Mouse (Mus musculus) intestine, embryonic 16.5 days (tissue): ENCODE data around the gene Olfr1420. TPM values are rescaled to one million over a fixed set of nuclear protein-coding genes. Genes with fewer than 3 reads are reported as not detected.
"Not testable (repeated sequence)": the region's sequence is repeated elsewhere in the genome, so short reads cannot be mapped to it uniquely, and the experiment has no call there.

Experiments used
- ATAC-seq: fragments of 200-750 bp; cut with Nextera tagmentation; 2 replicates; pipeline ENCODE4 v1.8.0; 2017; ENCODE audit warnings: moderate TSS enrichment, moderate library complexity
- H3K27ac ChIP-seq: fragments of 300-500 bp; sonication (generic); 2 replicates; pipeline ENCODE4 v1.5.1; 2014; ENCODE audit warnings: mild to moderate bottlenecking, low read length
- H3K27me3 ChIP-seq: fragments of 300-500 bp; sonication (generic); replicated peaks from 2 replicates; pipeline ENCODE4 v1.6.1; 2014; ENCODE audit warnings: low read length, control low read depth, mixed read lengths; ENCODE audit not compliant: control insufficient read depth, insufficient read depth
- H3K36me3 ChIP-seq: fragments of 300-500 bp; sonication (generic); 2 replicates; pipeline ENCODE4 v1.6.1; 2014; ENCODE audit warnings: low read length, control low read depth; ENCODE audit not compliant: control insufficient read depth, insufficient read depth
- H3K4me1 ChIP-seq: fragments of 300-500 bp; sonication (generic); 2 replicates; pipeline ENCODE4 v1.6.1; 2014; ENCODE audit warnings: low read length, control low read depth, mixed read lengths; ENCODE audit not compliant: control insufficient read depth, insufficient read depth
- H3K4me2 ChIP-seq: fragments of 300-500 bp; sonication (generic); 2 replicates; pipeline ENCODE4 v1.6.1; 2014; ENCODE audit warnings: low read depth, low read length, control low read depth
- H3K4me3 ChIP-seq: fragments of 300-500 bp; sonication (generic); 2 replicates; pipeline ENCODE4 v1.5.1; 2014; ENCODE audit warnings: mild to moderate bottlenecking, low read length
- H3K9ac ChIP-seq: fragments of 300-500 bp; sonication (generic); 2 replicates; pipeline ENCODE4 v1.6.1; 2014; ENCODE audit warnings: low read depth, low read length
- H3K9me3 ChIP-seq: fragments of 300-500 bp; sonication (generic); 2 replicates; pipeline ENCODE4 v1.6.1; 2016; ENCODE audit warnings: low read length, control low read depth; ENCODE audit not compliant: control insufficient read depth
- WGBS: fragments of 180-500 bp; shearing (Covaris S2); extraction: QIAGEN DNeasy Blood & Tissue Kit; methylation state at CpG from one replicate; pipeline ENCODE4 v1.1.7; 2014; 5-methylcytosine and 5-hydroxymethylcytosine counted together
- polyA plus RNA-seq: library from polyadenylated mRNA; unstranded; fragments of >200 nt; fragmentation: Nextera tagmentation; extraction: Ambion mirVana; gene quantifications from 2 replicates; pipeline ENCODE4 v1.2.1, GENCODE M21; 2015

Gene Olfr1420
- polyA plus RNA-seq, 1 experiment from 2014 or later: not detected

DNA sequence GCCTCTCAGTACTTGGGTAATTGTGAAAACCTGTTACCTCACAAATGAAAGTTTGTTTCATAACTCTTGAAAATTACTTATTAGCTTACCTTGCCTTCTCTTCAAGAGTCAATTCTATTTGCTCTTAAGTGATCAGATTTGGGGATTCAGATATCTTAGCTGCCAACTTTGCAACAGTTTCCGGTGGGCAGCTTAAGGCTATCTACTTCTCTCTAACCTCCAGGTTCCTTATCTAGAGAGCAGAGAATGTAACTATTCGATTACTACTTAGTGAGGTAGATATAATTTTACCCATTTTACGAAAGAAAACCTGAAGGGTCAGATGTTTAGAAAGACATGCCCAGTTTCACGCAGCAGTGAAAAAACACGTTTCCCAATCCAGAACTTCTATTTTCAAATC is 24.7 kb downstream of the Olfr1420 start:
- no peaks in the 10 kb centered on the region for H3K9me3 ChIP-seq
- no peak for ATAC-seq
- H3K27me3 ChIP-seq: no peaks in the 10 kb centered on the region
- H3K27ac ChIP-seq: no peak overlapping the region
- H3K4me1 ChIP-seq: peaks cover 9% of the 10 kb centered on the region; the same call in 1 of the 2 replicates
- WGBS: 89% methylated on average over 5 of the region's 5 CpGs
- H3K9ac ChIP-seq: peak overlapping the region; percentile 80; the same call in 1 of the 2 replicates
- H3K36me3 ChIP-seq: no peaks in the 10 kb centered on the region
- peak overlapping the region; percentile 68 for H3K4me2 ChIP-seq
- peak overlapping the region; percentile 69 for H3K4me3 ChIP-seq

DNA sequence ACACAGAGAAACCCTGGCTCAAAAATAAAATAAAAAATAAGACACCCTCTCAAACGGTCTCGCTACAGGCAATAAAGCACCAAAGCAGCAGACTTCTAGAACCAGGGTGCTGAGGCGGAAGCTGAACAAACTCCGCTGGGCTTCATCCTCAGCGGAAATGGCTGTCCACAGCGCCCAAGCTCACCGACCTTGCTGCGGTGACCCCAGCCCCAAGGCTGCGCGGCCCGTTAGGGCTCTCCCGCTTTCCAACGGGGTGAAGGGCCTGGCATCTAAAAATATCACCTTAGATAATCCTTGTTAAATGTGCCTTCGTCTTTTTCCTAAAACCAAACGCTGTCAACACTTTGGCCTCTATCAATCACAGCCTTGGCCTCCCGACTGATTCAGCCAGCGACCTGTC is 25.2 kb downstream of the Olfr1420 start:
- H3K9me3 ChIP-seq: no peaks in the 10 kb centered on the region
- peak; percentile 52 for ATAC-seq
- peak overlapping the region; percentile 69 for H3K4me3 ChIP-seq
- peak overlapping the region; percentile 80 for H3K27ac ChIP-seq
- H3K9ac ChIP-seq: peak overlapping the region; percentile 80
- peaks cover 9% of the 10 kb centered on the region; the same call in 1 of the 2 replicates for H3K4me1 ChIP-seq
- peak overlapping the region; percentile 68 for H3K4me2 ChIP-seq
- no peaks in the 10 kb centered on the region for H3K27me3 ChIP-seq
- no peaks in the 10 kb centered on the region for H3K36me3 ChIP-seq
- WGBS: 2% methylated on average over 17 of the region's 17 CpGs

DNA sequence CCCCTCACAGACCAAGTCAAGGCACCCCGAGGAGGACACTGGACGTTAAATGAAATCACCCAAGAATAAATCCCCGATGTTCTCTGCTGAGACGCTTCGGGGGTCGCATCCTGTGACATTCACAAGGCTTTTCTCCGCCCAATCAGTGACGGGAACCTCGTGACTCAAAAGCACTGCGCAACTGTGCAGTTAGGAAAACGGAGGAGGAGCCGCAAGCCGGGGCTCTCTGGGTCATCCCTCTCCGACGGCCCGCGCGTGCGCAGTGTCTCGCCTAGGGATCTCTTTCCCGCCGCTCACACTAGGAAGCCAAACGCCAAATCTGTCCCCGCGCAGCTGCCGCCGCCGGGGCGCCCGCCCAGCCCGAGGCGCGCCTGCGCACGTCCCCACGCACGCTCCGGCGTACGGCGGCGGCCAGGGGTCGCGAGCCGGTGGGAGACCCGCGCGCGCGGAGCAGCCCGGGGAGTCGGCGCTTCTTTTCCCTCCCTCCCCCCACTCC is 25.7 kb downstream of the Olfr1420 start, which contains the start of gene Patl1:
TSS of gene Patl1 (plus strand) at position 363 of the 496 bp plus-strand sequence.
- no peaks in the 10 kb centered on the region for H3K36me3 ChIP-seq
- peak within 1 kb of the TSS; percentile 69 for H3K4me3 ChIP-seq
- under 1% methylated on average over 53 of the region's 53 CpGs for WGBS
- peak within 1 kb of the TSS; percentile 82 for H3K9ac ChIP-seq
- H3K27ac ChIP-seq: peak within 1 kb of the TSS; percentile 88
- ATAC-seq: peak; percentile 98
- H3K4me2 ChIP-seq: peak within 1 kb of the TSS; percentile 75
- H3K4me1 ChIP-seq: peaks cover 9% of the 10 kb centered on the region; the same call in 1 of the 2 replicates
- no peaks in the 10 kb centered on the region for H3K27me3 ChIP-seq
- no peaks in the 10 kb centered on the region for H3K9me3 ChIP-seq

DNA sequence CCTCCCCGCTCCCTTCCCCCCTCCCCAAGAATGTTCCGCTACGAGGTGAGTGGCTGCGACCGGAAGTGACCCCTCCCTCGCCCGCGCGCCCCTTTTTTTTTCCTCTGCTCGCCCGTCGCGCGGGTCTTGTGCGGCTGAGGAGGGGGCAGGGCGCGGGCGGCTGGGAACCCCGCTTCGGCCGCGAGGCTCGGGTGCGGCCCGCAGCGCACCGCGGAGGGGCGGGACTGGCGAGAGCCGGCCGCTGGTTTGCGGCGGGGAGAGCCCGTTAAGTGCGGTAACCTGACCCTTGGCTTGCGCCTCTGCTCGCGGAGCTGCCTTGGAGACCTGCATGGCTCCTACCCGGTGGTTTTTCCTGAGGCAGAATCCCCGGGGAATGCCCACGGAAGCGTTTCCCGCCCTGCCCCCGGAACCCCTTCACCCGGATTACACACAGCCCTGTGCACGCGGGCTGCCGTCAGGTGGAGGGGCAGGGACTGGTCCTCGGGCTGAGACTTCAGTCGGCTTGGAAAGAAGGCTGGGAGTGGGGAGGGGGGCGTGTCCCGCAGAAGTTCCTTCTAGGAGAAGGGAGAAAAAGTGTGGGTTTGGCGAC is 26.3 kb downstream of the Olfr1420 start:
- Histone ChIP-seq H3K27ac (peak overlapping the region; percentile 88), H3K4me2 (peak overlapping the region; percentile 75), H3K27me3 (no peaks in the 10 kb centered on the region), H3K9me3 (no peaks in the 10 kb centered on the region), H3K4me3 (peak overlapping the region; percentile 69), H3K4me1 (peaks cover 9% of the 10 kb centered on the region; the same call in 1 of the 2 replicates), H3K9ac (peak overlapping the region; percentile 82), H3K36me3 (peaks cover 2% of the 10 kb centered on the region; the same call in 1 of the 2 replicates)
- under 1% methylated on average over 36 of the region's 54 CpGs for WGBS
- peak; percentile 66 for ATAC-seq

DNA sequence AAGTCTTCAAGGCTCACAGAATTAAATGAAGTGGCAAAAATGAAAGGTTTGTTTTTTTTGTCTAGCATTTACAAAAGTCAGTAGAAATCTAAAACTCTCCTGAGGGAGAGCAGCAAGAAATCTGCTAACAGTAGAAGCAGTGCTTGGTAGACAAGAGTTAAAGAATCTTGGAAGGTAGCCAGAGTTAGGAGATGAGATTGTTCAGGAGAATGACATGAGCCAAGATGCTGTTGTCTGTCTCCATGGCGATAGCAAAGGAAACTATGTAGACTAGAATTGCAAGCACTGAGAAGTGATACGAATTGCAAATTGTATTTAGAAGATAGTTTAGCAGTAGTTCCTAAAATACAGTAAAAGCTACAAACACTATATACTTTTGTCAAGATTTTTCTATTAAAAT is 29.4 kb downstream of the Olfr1420 start:
- Histone ChIP-seq H3K9me3 (no peaks in the 10 kb centered on the region), H3K4me2 (no peak overlapping the region), H3K4me3 (no peak overlapping the region), H3K4me1 (peaks cover 9% of the 10 kb centered on the region; the same call in 1 of the 2 replicates), H3K27me3 (no peaks in the 10 kb centered on the region), H3K27ac (no peak overlapping the region), H3K9ac (no peak overlapping the region), H3K36me3 (peaks cover 5% of the 10 kb centered on the region; the same call in 1 of the 2 replicates)
- WGBS: 22% methylated on average over 2 of the region's 2 CpGs
- ATAC-seq: no peak

DNA sequence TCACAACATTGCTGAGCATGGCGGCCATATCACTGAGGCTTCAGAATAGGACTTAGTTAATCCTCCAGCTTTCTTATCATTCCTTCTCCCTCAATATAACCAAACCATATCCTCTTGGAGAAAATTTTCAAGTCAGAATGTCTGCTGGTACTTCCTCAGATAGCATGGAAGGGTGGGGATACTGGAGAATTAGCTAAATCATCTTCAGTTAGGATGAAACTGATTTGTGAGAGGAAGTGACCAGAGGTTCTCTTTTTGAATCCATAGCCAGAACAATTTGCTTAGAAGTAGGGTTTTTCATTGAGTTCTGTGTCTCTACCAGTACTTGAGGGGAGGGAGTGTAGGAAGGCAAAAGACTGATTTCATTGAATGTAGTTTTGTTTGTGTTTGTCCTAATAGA is 35.7 kb downstream of the Olfr1420 start:
- no peak overlapping the region for H3K9ac ChIP-seq
- no peaks in the 10 kb centered on the region for H3K27me3 ChIP-seq
- 88% methylated on average over 1 of the region's 1 CpGs for WGBS
- H3K9me3 ChIP-seq: no peaks in the 10 kb centered on the region
- no peaks in the 10 kb centered on the region for H3K4me1 ChIP-seq
- no peak for ATAC-seq
- H3K27ac ChIP-seq: no peak overlapping the region
- no peak overlapping the region for H3K4me2 ChIP-seq
- peaks cover 30% of the 10 kb centered on the region for H3K36me3 ChIP-seq
- H3K4me3 ChIP-seq: no peak overlapping the region

DNA sequence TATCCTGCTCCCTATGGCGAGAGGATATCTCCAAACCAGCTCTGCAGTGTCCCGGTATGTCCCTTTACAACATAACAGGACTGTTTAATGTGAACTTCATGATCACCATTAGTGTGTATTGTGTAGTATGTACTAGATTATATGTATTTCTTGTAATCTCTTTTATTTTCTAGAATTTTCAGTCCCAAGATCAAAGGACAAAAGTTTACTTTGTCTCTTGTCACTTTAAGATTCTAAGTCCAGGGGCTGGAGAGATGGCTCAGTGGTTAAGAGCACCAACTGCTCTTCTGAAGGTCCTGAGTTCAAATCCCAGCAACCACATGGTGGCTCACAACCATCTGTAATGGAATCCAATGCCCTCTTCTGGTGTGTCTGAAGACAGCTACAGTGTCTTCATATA is 36.1 kb downstream of the Olfr1420 start:
- not testable (repeated sequence) for ATAC-seq, H3K27me3 ChIP-seq, H3K4me1 ChIP-seq, H3K4me2 ChIP-seq, H3K27ac ChIP-seq, H3K4me3 ChIP-seq, H3K9me3 ChIP-seq, H3K9ac ChIP-seq
- WGBS: 96% methylated on average over 2 of the region's 2 CpGs
- H3K36me3 ChIP-seq: peaks cover 28% of the 10 kb centered on the region

DNA sequence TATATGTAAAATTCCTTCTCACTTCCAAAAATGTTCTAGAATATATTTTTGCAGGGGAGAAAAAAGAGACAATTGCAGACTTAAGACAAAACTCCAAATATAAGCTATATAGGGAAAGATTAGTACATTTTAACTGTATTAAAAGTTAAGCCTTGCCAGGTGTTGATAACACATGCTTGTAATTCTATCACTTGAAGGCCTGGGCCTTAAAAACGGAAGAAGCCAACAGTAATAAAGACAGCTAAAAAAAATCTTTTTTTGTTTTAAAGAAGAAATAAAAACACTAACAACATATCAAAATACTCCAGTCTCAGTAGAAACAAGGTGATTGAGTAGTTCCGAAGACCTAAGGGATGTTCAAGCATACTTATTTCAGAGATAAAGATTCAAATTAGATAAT is 40.0 kb downstream of the Olfr1420 start:
- no peak overlapping the region for H3K27ac ChIP-seq
- no peak for ATAC-seq
- H3K27me3 ChIP-seq: no peaks in the 10 kb centered on the region
- H3K4me1 ChIP-seq: no peaks in the 10 kb centered on the region
- H3K36me3 ChIP-seq: peaks cover 23% of the 10 kb centered on the region
- H3K9ac ChIP-seq: no peak overlapping the region
- no peak overlapping the region for H3K4me2 ChIP-seq
- no peak overlapping the region for H3K4me3 ChIP-seq
- no peaks in the 10 kb centered on the region for H3K9me3 ChIP-seq
- WGBS: 93% methylated on average over 2 of the region's 2 CpGs

DNA sequence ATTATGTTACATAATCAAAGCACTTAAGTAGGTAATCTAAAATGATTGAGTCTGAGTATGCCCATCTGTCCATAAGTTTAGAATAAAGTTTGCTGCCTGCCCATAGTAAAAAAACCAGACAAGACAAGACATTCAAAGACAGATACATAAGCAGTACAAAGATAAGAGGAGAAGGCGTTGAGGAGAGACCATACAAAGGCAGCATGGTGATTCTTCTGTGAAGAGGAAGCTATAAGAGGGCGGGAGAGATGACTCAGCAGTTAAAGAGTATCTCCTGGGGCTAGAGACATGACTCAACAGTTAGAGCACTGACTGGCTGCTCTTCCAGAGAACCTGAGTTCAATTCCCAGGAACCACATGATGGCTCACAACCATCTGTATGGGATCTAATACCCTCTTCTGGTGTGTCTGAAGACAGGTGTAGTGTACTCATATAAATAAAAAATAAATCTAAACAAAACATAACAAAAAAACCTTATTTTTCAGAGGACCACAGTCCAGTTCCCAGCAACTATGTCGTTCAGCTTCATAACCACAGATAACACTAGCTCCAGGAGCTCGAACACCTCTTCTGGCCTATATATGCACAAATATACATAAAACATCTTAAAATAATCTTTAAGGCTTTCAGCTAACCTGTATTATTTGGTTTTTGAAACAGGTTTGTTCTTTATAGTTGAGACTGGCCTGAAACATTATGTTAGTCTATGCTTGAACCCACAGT is 41.8 kb downstream of the Olfr1420 start:
- H3K4me2 ChIP-seq: no peak overlapping the region
- H3K36me3 ChIP-seq: peaks cover 24% of the 10 kb centered on the region; the same call in 1 of the 2 replicates
- no peaks in the 10 kb centered on the region for H3K27me3 ChIP-seq
- no peak overlapping the region for H3K27ac ChIP-seq
- no peaks in the 10 kb centered on the region for H3K4me1 ChIP-seq
- 93% methylated on average over 4 of the region's 4 CpGs for WGBS
- ATAC-seq: peak; percentile 46; the same call in 1 of the 2 replicates
- no peaks in the 10 kb centered on the region for H3K9me3 ChIP-seq
- no peak overlapping the region for H3K4me3 ChIP-seq
- H3K9ac ChIP-seq: no peak overlapping the region
